Mouse (Mus musculus): ENCODE data around the gene March7. TPM values are rescaled to one million over a fixed set of nuclear protein-coding genes. Genes with fewer than 3 reads are reported as not detected.

March7 gene
- polyA plus RNA-seq (2014; fragmentation: Illumina TruSeq; extraction: RNeasy Lipid Tissue Mini Kit (QIAGEN cat#74804)), result 241 TPM

GRCm38 (mm10) chr2:60209703-60210651 lies at the start of gene March7, which contains the start of gene Baz2b:
Gene March7 (plus strand): TSS chr2:60209887.
Gene Baz2b (minus strand): TSS chr2:60209839.

DNA sequence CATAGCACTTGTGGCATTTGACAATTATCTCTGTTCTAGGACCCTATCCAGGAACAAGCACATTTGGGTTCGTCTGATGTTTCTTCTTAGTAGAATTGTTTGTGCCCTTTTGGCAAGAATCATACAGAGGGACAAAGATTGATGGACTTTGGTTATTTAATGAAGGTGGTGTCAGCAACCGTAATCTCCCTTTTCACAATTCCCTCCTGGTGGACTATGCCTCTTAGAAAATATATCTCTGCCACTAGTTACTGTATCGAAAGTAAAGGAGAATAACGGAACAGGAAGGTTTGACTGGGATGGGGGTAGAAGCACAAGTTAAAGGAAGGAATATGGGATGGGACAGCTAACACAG lies 74.8 kb downstream of the March7 start, which contains the start of gene Cd302:
TSS of gene Cd302 (minus strand) at position 22 of the 355 bp plus-strand sequence.

Other genes starting within 250 kb of the March7 start
- 81.4 TPM for gene Baz2b, start within 50 bp of the March7 start, polyA plus RNA-seq (2014; fragmentation: Illumina TruSeq; extraction: RNeasy Lipid Tissue Mini Kit (QIAGEN cat#74804))
- gene Cd302, start 74.6 kb downstream of the March7 start, polyA plus RNA-seq (2014; fragmentation: Illumina TruSeq; extraction: RNeasy Lipid Tissue Mini Kit (QIAGEN cat#74804)), result 120 TPM
- gene Ly75, start 173.4 kb downstream of the March7 start, polyA plus RNA-seq (2014; fragmentation: Illumina TruSeq; extraction: RNeasy Lipid Tissue Mini Kit (QIAGEN cat#74804)), result 3.9 TPM

Measured in ovary, adult 10 weeks (tissue).